Mouse (Mus musculus) MEL (cell line): ENCODE measurements around the gene Anapc5. TPM values are rescaled to one million over a fixed set of nuclear protein-coding genes. Genes with fewer than 3 reads are reported as not detected.

Experiments
- DNase-seq: peaks from one replicate; pipeline ENCODE4 v3.0.0; 2011; ENCODE audit warnings: low read depth, low spot score
- H3K27ac ChIP-seq: 2 replicates; pipeline ENCODE4 v1.5.1; 2012; ENCODE audit warnings: low read depth, mild to moderate bottlenecking, control low read depth, low read length, moderate library complexity; ENCODE audit not compliant: control insufficient read depth
- H3K27me3 ChIP-seq, 2 experiments: fragments of 150-350 bp in 1 of 2; sonication (generic) in 1 of 2; 2 replicates each; pipeline ENCODE4 v1.6.1; 2012; ENCODE audit warnings: low read length in 2 of 2, mild to moderate bottlenecking in 2 of 2, improper control_type of control experiment in 1 of 2, moderate library complexity in 1 of 2; ENCODE audit not compliant: insufficient read depth in 2 of 2, control insufficient read depth in 1 of 2
- H3K36me3 ChIP-seq, 2 experiments: 2 replicates each; pipeline ENCODE4 v1.6.1; 2012 to 2014; ENCODE audit warnings: low read length in 2 of 2, improper control_type of control experiment in 1 of 2, inconsistent platforms in 1 of 2, mild to moderate bottlenecking in 1 of 2; ENCODE audit not compliant: insufficient read depth in 2 of 2, control insufficient read depth in 1 of 2
- H3K4me1 ChIP-seq, 2 experiments: fragments of 150-350 bp in 1 of 2; sonication (generic) in 1 of 2; 2 replicates each; pipeline ENCODE4 v1.6.1; 2012; ENCODE audit warnings: low read length in 2 of 2, improper control_type of control experiment in 1 of 2, mild to moderate bottlenecking in 1 of 2; ENCODE audit not compliant: insufficient read depth in 2 of 2, control insufficient read depth in 1 of 2
- H3K4me3 ChIP-seq, 2 experiments: fragments of 150-350 bp in 1 of 2; sonication (generic) in 1 of 2; 2 replicates each; pipeline ENCODE4 v1.5.1; 2012; ENCODE audit warnings: low read depth in 2 of 2, low read length in 2 of 2, mild to moderate bottlenecking in 2 of 2, moderate library complexity in 2 of 2, control low read depth in 1 of 2, improper control_type of control experiment in 1 of 2; ENCODE audit not compliant: control insufficient read depth in 1 of 2, insufficient read depth in 1 of 2
- H3K79me2 ChIP-seq: 2 replicates; pipeline ENCODE4 v1.6.1; 2012; ENCODE audit warnings: mild to moderate bottlenecking, low read length, moderate library complexity; ENCODE audit not compliant: control insufficient read depth, poor library complexity, insufficient read depth
- H3K9ac ChIP-seq: 2 replicates; pipeline ENCODE4 v1.6.1; 2012; ENCODE audit warnings: low read depth, mild to moderate bottlenecking, control low read depth, low read length, moderate library complexity; ENCODE audit not compliant: control insufficient read depth, poor library complexity, severe bottlenecking
- H3K9me3 ChIP-seq: fragments of 150-350 bp; sonication (generic); replicated peaks from 2 replicates; pipeline ENCODE4 v1.6.1; 2012; ENCODE audit warnings: mild to moderate bottlenecking, low read length, improper control_type of control experiment, moderate library complexity; ENCODE audit not compliant: insufficient read depth
- BHLHE40 ChIP-seq: IDR thresholded peaks from 2 replicates; pipeline ENCODE4 v1.6.1; 2012; ENCODE audit warnings: low read depth, mild to moderate bottlenecking, inconsistent platforms, low read length, improper control_type of control experiment, borderline replicate concordance
- CHD1 ChIP-seq: IDR thresholded peaks from 2 replicates; pipeline ENCODE4 v1.6.1; 2012; ENCODE audit warnings: low read depth, mild to moderate bottlenecking, inconsistent platforms, low read length, improper control_type of control experiment
- CHD2 ChIP-seq: IDR thresholded peaks from 2 replicates; pipeline ENCODE4 v1.6.1; 2011; ENCODE audit warnings: low read length, improper control_type of control experiment
- CTCF ChIP-seq, 3 experiments: IDR thresholded peaks in 2 of 3; conservative IDR thresholded peaks in 1 of 3; 2 replicates each; pipeline ENCODE4 v1.5.1; 2011 to 2012; ENCODE audit warnings: low read length in 3 of 3, low read depth in 2 of 3, mild to moderate bottlenecking in 2 of 3, improper control_type of control experiment in 1 of 3, inconsistent platforms in 1 of 3, mixed read lengths in 1 of 3, moderate library complexity in 1 of 3; ENCODE audit not compliant: control insufficient read depth in 1 of 3, insufficient read depth in 1 of 3, poor library complexity in 1 of 3, severe bottlenecking in 1 of 3
- ELF1 ChIP-seq: IDR thresholded peaks from 2 replicates; pipeline ENCODE4 v1.6.1; 2014; ENCODE audit warnings: low read depth, mild to moderate bottlenecking, inconsistent platforms, low read length, improper control_type of control experiment, moderate library complexity
- EP300 ChIP-seq, 2 experiments: IDR thresholded peaks; 2 replicates each; pipeline ENCODE4 v1.6.1; 2011; ENCODE audit warnings: improper control_type of control experiment in 2 of 2, low read length in 2 of 2, low read depth in 1 of 2, mild to moderate bottlenecking in 1 of 2
- GATA1 ChIP-seq: IDR thresholded peaks from 2 replicates; pipeline ENCODE4 v1.6.1; 2011; ENCODE audit warnings: low read depth, low read length, improper control_type of control experiment
- HCFC1 ChIP-seq: IDR thresholded peaks from 2 replicates; pipeline ENCODE4 v1.6.1; 2012; ENCODE audit warnings: low read depth, mild to moderate bottlenecking, inconsistent platforms, low read length, improper control_type of control experiment, moderate library complexity
- MAX ChIP-seq: IDR thresholded peaks from 2 replicates; pipeline ENCODE4 v1.6.1; 2011; ENCODE audit warnings: low read length, improper control_type of control experiment
- MXI1 ChIP-seq: IDR thresholded peaks from 2 replicates; pipeline ENCODE4 v1.6.1; 2011; ENCODE audit warnings: mild to moderate bottlenecking, low read depth, low read length, improper control_type of control experiment
- MYB ChIP-seq: IDR thresholded peaks from 2 replicates; pipeline ENCODE4 v1.6.1; 2011; ENCODE audit warnings: mild to moderate bottlenecking, low read depth, low read length, improper control_type of control experiment
- MYC ChIP-seq: IDR thresholded peaks from 2 replicates; pipeline ENCODE4 v1.6.1; 2011; ENCODE audit warnings: low read depth, mild to moderate bottlenecking, low read length, improper control_type of control experiment, moderate library complexity
- NELFE ChIP-seq: IDR thresholded peaks from 2 replicates; pipeline ENCODE4 v1.6.1; 2011; ENCODE audit warnings: low read depth, low read length, improper control_type of control experiment
- NRF1 ChIP-seq: IDR thresholded peaks from 2 replicates; pipeline ENCODE4 v1.6.1; 2014; ENCODE audit warnings: low read depth, mild to moderate bottlenecking, inconsistent platforms, low read length, improper control_type of control experiment, moderate library complexity; ENCODE audit not compliant: poor library complexity, insufficient read depth, severe bottlenecking
- POLR2A ChIP-seq, 2 experiments: IDR thresholded peaks; 2 replicates each; pipeline ENCODE4 v1.6.1; 2011 to 2012; ENCODE audit warnings: low read length in 2 of 2, mild to moderate bottlenecking in 2 of 2, control low read depth in 1 of 2, improper control_type of control experiment in 1 of 2, low read depth in 1 of 2, moderate library complexity in 1 of 2; ENCODE audit not compliant: control insufficient read depth in 1 of 2, insufficient read depth in 1 of 2, poor library complexity in 1 of 2
- POLR2AphosphoS2 ChIP-seq: IDR thresholded peaks from 2 replicates; pipeline ENCODE4 v1.6.1; 2011; ENCODE audit warnings: low read length, improper control_type of control experiment
- POLR2AphosphoS5 ChIP-seq: IDR thresholded peaks from 2 replicates; pipeline ENCODE4 v1.6.1; 2012; ENCODE audit warnings: low read depth, borderline replicate concordance, mild to moderate bottlenecking, inconsistent platforms, low read length, moderate library complexity, mixed read lengths
- SIN3A ChIP-seq: IDR thresholded peaks from 2 replicates; pipeline ENCODE4 v1.6.1; 2012; ENCODE audit warnings: low read length, improper control_type of control experiment, inconsistent platforms
- SMC3 ChIP-seq: IDR thresholded peaks from 2 replicates; pipeline ENCODE4 v1.6.1; 2011; ENCODE audit warnings: low read depth, low read length, improper control_type of control experiment
- TBP ChIP-seq: IDR thresholded peaks from 2 replicates; pipeline ENCODE4 v1.8.0; 2011; ENCODE audit warnings: low read depth, low read length, improper control_type of control experiment
- TCF12 ChIP-seq: IDR thresholded peaks from 2 replicates; pipeline ENCODE4 v1.6.1; 2014; ENCODE audit warnings: low read depth, mild to moderate bottlenecking, inconsistent platforms, low read length, improper control_type of control experiment, moderate library complexity
- USF2 ChIP-seq, 2 experiments: IDR thresholded peaks; 2 replicates each; pipeline ENCODE4 v1.6.1; 2011 to 2012; ENCODE audit warnings: improper control_type of control experiment in 2 of 2, low read length in 2 of 2, borderline replicate concordance in 1 of 2, inconsistent platforms in 1 of 2, low read depth in 1 of 2, mild to moderate bottlenecking in 1 of 2; ENCODE audit not compliant: insufficient read depth in 1 of 2
- ZKSCAN1 ChIP-seq: IDR thresholded peaks from 2 replicates; pipeline ENCODE4 v1.6.1; 2012; ENCODE audit warnings: low read depth, mild to moderate bottlenecking, inconsistent platforms, low read length, improper control_type of control experiment, moderate library complexity
- ZMIZ1 ChIP-seq: IDR thresholded peaks from 2 replicates; pipeline ENCODE4 v1.6.1; 2012; ENCODE audit warnings: low read depth, mild to moderate bottlenecking, inconsistent platforms, low read length, improper control_type of control experiment, moderate library complexity
- polyA plus RNA-seq, 2 experiments: library from polyadenylated mRNA; stranded (reverse) in 1 of 2; unstranded in 1 of 2; fragments of >175 nt in 1 of 2; fragments of >200 nt in 1 of 2; gene quantifications; 2 replicates each; pipeline versions ENCODE4 v1.2.1 to v1.2.4; 2012; ENCODE audit warnings: low replicate concordance in 2 of 2, low read depth in 1 of 2; ENCODE audit not compliant: insufficient read length in 2 of 2, insufficient read depth in 1 of 2, missing spikeins in 1 of 2
- total RNA-seq: library from RNA; depleted of rRNA; stranded (reverse); fragments of 300-350 nt; gene quantifications from 2 replicates; pipeline ENCODE4 v1.2.3, GENCODE M21; 2012

Anapc5 gene
- total and polyA plus RNA-seq, 3 experiments, result 244 to 390 TPM; not detected in 1

- no peaks in the 10 kb centered on the region for H3K27me3 ChIP-seq
- peak; percentile 80 for TF ChIP-seq SIN3A
- TF ChIP-seq EP300 (IDR thresholded peaks at IDR 0.05; ENCODE audit: low read depth in 1 of 2, low read length in 2 of 2), result 0 out of 4 replicates have a peak, but pooled peaks of 1 of the 2 experiments have one; percentile 23
- no peak for TF ChIP-seq CHD1
- TF ChIP-seq GATA1, result 0 out of 2 replicates have a peak, but pooled peaks have one; percentile 21
- peak; percentile 96 to 99 for TF ChIP-seq POLR2A (IDR thresholded peaks at IDR 0.05; ENCODE audit: control insufficient read depth in 1 of 2, insufficient read depth in 1 of 2, low read depth in 1 of 2, low read length in 2 of 2, poor library complexity in 1 of 2)
- peak; percentile 47 for TF ChIP-seq MXI1
- peak; percentile 96 for TF ChIP-seq ZMIZ1
- peak; percentile 88 for TF ChIP-seq TBP
- TF ChIP-seq NELFE, result peak; percentile 99
- TF ChIP-seq TCF12, result peak; percentile 63; the same call in 1 of the 2 replicates
- TF ChIP-seq POLR2AphosphoS2, result peak; percentile 98
- peak; percentile 39; the same call in 1 of the 2 replicates for TF ChIP-seq POLR2AphosphoS5
- TF ChIP-seq SMC3, result no peak
- TF ChIP-seq BHLHE40, result no peak
- TF ChIP-seq HCFC1, result peak; percentile 70
- no peak for TF ChIP-seq ZKSCAN1
- TF ChIP-seq NRF1, result peak; percentile 36; the same call in 1 of the 2 replicates
- TF ChIP-seq MAX, result peak; percentile 10; the same call in 1 of the 2 replicates
- peak within 1 kb of the TSS; percentile 93 to 98 for H3K4me3 ChIP-seq
- H3K36me3 ChIP-seq, result peaks cover 0 to 15% of the 10 kb centered on the region in 2 experiments; a peak in 2 of 4 replicates
- peak within 1 kb of the TSS; percentile 84 for H3K27ac ChIP-seq
- H3K9ac ChIP-seq, result peak within 1 kb of the TSS; percentile 91
- H3K9me3 ChIP-seq, result no peaks in the 10 kb centered on the region
- peaks cover 5 to 13% of the 10 kb centered on the region in 2 experiments; a peak in 3 of 4 replicates for H3K4me1 ChIP-seq
- DNase-seq, result peak; percentile 98
- H3K79me2 ChIP-seq, result peaks cover 16% of the 10 kb centered on the region
Measured at GRCm38 (mm10) chr5:122849521-122850318, 28.6 kb upstream of the Anapc5 start, which contains the start of gene Rnf34. Gene Rnf34 (plus strand): TSS chr5:122850048.

DNA sequence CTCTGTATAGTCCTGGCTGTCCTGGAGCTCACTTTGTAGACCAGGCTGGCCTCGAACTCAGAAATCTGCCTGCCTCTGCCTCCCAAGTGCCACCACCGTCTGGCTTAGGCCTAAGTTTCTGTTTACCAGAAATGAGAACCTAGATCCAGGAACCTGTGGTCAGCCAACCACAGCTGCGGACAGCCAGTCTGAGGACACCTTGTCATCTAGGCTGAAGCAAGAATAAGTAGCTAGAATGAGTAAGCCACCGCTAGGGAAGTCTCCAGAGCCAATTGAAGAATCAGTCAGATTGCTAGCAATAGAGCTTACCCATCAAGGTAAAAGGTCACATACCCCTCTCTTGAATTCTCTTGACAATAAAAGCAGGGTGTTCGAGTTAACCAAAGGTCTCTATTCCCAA, 22.7 kb upstream of the Anapc5 start:
- Histone ChIP-seq H3K36me3 (peaks cover 0 to 9% of the 10 kb centered on the region in 2 experiments; a peak in 2 of 4 replicates), H3K79me2 (no peaks in the 10 kb centered on the region), H3K4me3 (no peak overlapping the region), H3K4me1 (peaks cover 2 to 9% of the 10 kb centered on the region in 2 experiments; a peak in 3 of 4 replicates), H3K9ac (no peak overlapping the region), H3K27ac (no peak overlapping the region), H3K27me3 (no peaks in the 10 kb centered on the region), H3K9me3 (no peaks in the 10 kb centered on the region)
- TF ChIP-seq MAX (no peak), MYB (no peak), BHLHE40 (no peak), POLR2AphosphoS5 (no peak), ZKSCAN1 (no peak), CHD1 (no peak), MYC (no peak), USF2 (IDR thresholded peaks at IDR 0.05; ENCODE audit: borderline replicate concordance in 1 of 2, insufficient read depth in 1 of 2, low read depth in 1 of 2, low read length in 2 of 2) (no peak), CHD2 (no peak), CTCF (IDR thresholded peaks at IDR 0.05 in 2 of 3, conservative IDR thresholded peaks at IDR 0.05 in 1 of 3; ENCODE audit: control insufficient read depth in 1 of 3, insufficient read depth in 1 of 3, low read depth in 2 of 3, low read length in 3 of 3, poor library complexity in 1 of 3, severe bottlenecking in 1 of 3) (no peak), ELF1 (no peak), GATA1 (no peak), POLR2A (IDR thresholded peaks at IDR 0.05; ENCODE audit: control insufficient read depth in 1 of 2, insufficient read depth in 1 of 2, low read depth in 1 of 2, low read length in 2 of 2, poor library complexity in 1 of 2) (no peak), HCFC1 (no peak), EP300 (IDR thresholded peaks at IDR 0.05; ENCODE audit: low read depth in 1 of 2, low read length in 2 of 2) (no peak)
- no peak for DNase-seq
